Mouse (Mus musculus) thymus, adult 18-20 months (tissue): ENCODE results near the gene Dppa5a.
"Not testable (repeated sequence)": the region's sequence is repeated elsewhere in the genome, so short reads cannot be mapped to it uniquely, and the experiment has no call there.

Experiments
- DNase-seq, 2 experiments: peaks; one replicate each; pipeline ENCODE4 v3.0.0; 2022; ENCODE audit warnings: mixed read lengths in 2 of 2

Gene Dppa5a

GRCm38 (mm10) chr9:78367959-78368358 lies at the start of gene Dppa5a:
Gene Dppa5a (minus strand): TSS chr9:78368177.
- DNase-seq = not testable (repeated sequence)

DNA sequence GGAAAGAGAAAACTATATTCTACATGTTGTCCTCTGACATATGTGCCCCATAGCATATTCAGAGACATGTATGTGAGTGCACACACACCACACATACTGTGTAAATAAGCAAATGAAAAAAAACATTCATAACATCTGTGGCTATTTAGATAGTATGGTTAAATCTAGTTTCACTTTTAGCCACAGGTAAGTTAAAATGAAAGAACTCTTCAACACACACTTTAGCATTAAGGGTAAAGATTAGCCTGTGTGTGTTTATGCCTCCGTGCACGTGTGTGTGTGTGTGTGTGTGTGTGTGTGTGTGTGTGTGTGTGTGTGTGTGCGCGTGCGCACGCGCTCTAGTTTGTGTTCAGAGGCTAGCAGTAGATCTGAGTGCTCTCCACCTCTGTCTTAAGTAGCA lies 33.6 kb upstream of the Dppa5a start:
- no peak for DNase-seq

DNA sequence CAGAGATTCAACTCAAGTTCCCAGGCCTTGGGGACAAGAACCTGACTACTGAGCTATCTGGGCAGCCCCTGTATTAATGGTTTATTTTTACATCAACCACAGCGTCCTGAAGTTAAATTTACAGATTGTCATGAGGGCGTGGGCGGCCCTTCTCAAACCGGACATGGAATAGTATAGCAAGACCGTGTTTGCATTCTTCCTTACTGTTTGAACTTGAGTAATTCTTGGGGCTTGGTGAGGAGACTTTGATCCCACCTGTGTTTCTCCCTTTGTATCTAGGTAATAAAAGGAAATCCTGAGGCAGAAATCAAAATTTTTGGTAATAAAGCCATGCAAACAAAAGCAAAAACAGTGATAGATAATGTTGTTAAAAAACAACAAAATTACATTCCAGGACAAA lies 32.6 kb upstream of the Dppa5a start:
- no peak for DNase-seq

DNA sequence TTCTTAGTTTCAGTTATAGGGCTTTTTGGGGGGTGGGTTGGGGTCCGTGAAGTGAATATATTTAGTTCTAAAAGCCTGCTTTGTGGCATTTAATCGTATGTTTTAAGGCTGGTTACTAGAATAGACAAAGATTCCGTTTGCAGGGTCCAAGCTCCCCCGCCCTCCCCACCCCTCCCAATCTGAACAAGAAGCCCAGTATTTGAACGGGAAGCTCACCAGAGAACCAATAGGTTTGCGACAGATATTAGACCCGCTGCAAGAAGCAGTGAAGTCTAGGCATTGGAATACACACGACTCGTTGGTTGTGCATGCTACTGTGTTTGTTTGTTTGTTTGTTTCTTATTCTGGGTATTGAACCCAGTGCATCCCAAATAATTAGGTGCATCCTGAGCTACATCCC lies 28.5 kb upstream of the Dppa5a start:
- DNase-seq = no peak

DNA sequence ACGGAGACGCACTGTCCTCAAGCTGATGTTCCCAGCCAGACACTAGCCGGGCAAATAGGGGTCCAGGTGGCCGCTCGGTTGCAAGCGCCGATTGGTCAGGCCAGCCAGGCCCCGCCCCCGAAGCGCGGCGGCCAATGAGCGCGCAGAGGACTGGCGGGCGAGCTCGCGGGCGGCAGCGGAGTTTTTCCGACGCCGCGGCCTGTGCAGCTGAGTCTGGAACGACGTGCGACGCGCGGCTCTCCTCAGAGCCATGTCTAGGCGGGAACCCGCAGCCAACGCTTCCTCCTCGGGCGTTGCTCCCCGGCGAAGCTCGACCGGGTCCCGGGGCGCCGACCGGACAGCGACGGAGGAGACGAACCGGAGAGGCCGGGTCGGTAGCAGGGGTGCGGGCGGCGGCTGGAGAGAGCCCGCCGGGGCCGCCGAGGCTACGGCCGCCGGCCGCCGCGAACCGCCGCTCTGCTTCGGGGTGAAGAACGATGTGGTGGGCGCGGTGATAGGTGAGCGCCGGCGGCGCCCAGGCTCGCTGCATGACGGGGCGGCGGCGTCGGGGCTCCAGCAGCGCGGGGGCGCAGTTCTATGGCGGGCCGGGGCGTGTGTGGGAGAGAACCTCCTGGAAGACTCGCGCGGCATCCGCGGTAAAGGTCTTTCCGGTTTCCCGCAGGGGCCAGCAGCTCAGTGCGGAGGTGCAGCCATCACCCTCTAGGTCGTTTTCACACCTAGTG lies 27.8 kb upstream of the Dppa5a start, which contains the start of gene Ddx43:
Ddx43 (plus strand) TSS at position 148 of the 722 bp plus-strand sequence.
- DNase-seq = peak; percentile 8 to 10

DNA sequence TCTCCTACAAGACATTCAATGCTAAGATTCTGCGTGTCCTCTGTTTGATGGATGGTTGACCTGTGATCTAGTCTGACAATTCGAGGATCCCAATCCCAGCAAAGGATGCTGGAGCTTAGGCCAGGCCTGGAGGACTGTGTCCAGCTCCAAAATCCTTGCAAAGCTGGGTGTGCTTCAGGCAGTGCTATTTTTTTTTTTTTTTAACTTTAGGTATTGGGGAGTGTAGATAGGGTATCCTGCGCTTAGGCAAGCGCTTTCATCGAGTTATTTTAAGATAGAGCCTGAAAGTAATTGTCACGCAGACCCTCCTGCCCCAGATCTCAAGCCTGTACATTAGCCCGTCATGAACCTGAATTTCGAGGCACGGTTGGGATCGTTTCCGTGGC lies 27.3 kb upstream of the Dppa5a start:
- no peak for DNase-seq

GRCm38 (mm10) chr9:78394602-78395001 lies 26.6 kb upstream of the Dppa5a start:
- no peak for DNase-seq

DNA sequence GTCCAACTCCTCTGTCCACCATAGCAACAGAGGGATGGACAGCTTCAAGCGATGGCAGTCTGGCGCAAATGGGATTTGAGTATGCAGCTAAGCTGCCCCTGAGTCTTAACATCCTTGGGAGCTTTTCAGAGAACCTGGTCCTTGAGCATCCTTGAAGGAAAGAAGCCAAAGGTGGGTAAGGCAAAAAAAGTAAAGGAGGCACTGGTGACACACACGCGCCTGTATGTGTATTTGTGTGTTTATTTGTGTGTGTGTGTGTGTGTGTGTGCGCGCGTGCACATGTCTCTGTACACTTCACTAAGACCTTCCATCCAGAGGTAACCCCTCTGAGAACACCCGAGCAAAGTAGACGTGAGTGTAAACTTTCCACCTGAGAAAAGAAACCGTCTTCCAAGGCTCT lies 25.8 kb upstream of the Dppa5a start:
- no peak for DNase-seq

GRCm38 (mm10) chr9:78389981-78390380 lies 22.0 kb upstream of the Dppa5a start:
- no peak for DNase-seq

- DNase-seq = no peak
These were observed 19.0 kb upstream of the Dppa5a start for GRCm38 (mm10) chr9:78386947-78387346.

DNA sequence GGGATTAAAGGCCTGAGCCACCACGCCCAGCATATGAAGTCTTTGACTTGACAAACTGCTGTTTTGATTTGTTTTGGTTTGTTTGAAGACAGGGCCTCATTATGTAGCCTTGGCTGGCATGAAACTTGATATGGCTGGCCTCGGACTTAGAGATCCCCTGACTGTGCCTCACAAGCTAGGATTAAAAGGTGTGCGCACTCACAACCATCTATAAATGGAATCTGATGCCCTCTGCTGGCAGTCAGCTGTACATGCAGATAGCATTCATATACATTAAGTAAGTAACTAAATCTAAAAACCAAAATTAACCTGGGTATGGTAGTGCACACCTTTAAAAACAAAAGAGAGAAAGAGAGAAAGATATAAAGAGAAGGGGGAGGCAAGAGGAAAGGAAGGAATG lies 17.9 kb upstream of the Dppa5a start:
- DNase-seq = no peak

DNA sequence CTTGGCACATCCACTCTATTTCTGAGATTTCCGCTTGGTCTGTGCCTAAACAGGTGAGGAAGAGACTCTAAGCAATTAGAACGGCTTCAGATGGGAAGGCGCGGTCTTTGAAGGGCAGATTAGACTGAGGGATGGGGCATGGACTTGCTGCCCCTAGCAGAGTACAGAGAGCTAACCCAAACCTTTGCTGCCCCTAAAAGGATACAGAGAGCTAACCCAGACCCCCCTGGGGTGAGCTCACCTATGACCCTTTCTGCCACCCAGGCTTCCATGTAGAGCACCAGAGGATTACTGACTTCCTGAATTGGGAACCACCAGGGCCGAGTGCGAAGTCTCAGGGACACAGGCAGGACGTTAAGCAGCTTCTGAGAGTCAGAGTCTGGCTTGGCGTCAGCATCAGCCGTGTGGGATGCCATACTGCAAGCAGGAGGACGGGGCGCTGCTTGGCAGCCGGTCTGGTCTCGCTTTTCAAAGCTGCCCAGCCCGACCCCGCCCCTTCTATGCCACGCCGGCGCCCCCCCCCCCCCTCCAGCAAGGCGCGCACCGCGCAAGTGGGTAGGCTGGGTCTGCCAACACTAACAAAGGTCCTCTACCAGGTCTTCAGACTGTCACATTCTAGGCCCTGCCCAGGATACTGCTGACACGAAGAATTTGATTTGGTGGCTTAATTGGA lies 10.3 kb upstream of the Dppa5a start, which contains the start of gene Ooep:
Ooep (minus strand) TSS at position 613 of the 673 bp plus-strand sequence.
- DNase-seq = no peak

- no peak for DNase-seq
These were observed 9.6 kb upstream of the Dppa5a start for GRCm38 (mm10) chr9:78377546-78377945.

DNA sequence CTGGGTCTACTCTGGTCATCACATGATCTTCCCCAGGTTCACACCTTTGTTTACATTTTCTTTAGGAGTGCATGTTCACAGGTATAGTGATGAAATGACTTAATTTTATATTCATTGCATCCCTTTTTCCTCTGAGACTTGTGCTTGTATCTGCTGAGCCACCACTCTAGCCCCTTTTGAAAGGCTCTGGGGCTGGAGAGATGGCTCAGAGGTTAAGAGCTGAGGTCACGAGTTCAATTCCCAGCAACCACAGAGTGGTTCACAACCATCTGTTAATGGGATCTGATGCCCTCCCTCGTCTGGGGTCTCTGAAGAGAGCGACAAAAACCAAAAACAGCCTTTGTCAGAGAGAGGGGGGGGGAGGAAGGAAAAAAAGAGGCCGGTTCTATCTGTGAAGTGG lies 7.5 kb upstream of the Dppa5a start:
- DNase-seq = no peak

- no peak for DNase-seq
These were observed 7.0 kb upstream of the Dppa5a start for GRCm38 (mm10) chr9:78374885-78375389.

DNA sequence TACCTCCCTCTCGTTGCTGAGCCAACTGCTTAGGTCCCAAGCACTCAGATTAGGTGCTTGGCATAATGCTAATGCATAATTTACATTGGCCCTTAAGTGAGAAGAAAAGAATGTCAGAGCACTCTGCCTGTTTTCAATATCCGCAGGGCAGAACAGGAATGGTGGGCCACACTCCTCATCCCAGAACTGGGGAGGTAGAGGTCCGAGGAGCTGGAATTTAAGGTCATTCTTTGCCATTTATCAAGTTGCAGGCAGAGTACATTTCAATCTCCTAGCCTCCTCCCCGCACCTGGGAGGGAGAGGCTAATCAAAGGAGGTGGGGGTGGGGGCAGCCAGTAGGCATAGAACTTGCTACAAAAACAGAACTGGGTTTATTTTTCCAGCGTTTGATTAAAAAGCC lies 6.4 kb upstream of the Dppa5a start:
- DNase-seq = no peak

GRCm38 (mm10) chr9:78372827-78373504 lies 5.0 kb upstream of the Dppa5a start:
- DNase-seq = no peak

DNA sequence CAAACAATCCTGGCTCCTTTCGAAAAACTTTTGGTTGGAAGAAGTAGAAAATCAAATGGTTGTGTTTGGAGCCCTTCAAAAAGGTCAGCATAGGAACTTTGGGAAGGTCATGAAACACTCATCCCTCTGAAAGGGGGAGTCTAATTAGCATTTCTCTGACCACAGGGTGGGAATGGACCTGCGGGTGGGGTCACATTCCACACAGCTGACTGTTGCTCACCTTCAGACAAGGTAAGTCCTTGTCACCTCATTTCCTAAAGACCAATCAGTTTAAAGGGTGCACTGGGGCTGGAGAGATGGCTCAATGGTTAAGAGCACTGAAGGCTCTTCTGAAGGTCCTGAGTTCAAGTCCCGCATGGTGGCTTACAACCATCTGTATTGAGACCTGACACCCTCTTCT lies 3.5 kb upstream of the Dppa5a start:
- DNase-seq = no peak

- no peak for DNase-seq
These were observed 1.8 kb upstream of the Dppa5a start for GRCm38 (mm10) chr9:78369786-78370185.

- no peak for DNase-seq
These were observed 1.4 kb upstream of the Dppa5a start for GRCm38 (mm10) chr9:78369349-78369748.

GRCm38 (mm10) chr9:78368671-78369293 lies 805 bp upstream of the Dppa5a start:
- no peak for DNase-seq

- no peak for DNase-seq
These were observed 2.0 kb downstream of the Dppa5a start for GRCm38 (mm10) chr9:78365850-78366544.

- no peak for DNase-seq
These were observed 3.3 kb downstream of the Dppa5a start for GRCm38 (mm10) chr9:78364701-78365100.
